Mouse (Mus musculus) forebrain, postnatal 0 days (tissue): Measurements from ENCODE around the gene Cep135. TPM values are rescaled to one million over a fixed set of nuclear protein-coding genes. Genes with fewer than 3 reads are reported as not detected.

ENCODE experiments used
- ATAC-seq: fragments of 200-750 bp; cut with Nextera tagmentation; 2 replicates; pipeline ENCODE4 v1.8.0; 2017; ENCODE audit warnings: mild to moderate bottlenecking, moderate library complexity
- DNase-seq: peaks from one replicate; pipeline ENCODE4 v3.0.0-alpha.2; 2015
- H3K27ac ChIP-seq: fragments of 300-500 bp; sonication (generic); 2 replicates; pipeline ENCODE4 v1.5.1; 2014; ENCODE audit warnings: low read depth, mild to moderate bottlenecking, antibody characterized with exemption, low read length, moderate library complexity, mixed read lengths
- H3K27me3 ChIP-seq: fragments of 300-500 bp; sonication (generic); 2 replicates; pipeline ENCODE4 v1.6.1; 2014; ENCODE audit warnings: mild to moderate bottlenecking, low read length, mixed read lengths; ENCODE audit not compliant: insufficient read depth
- H3K36me3 ChIP-seq: fragments of 300-500 bp; sonication (generic); 2 replicates; pipeline ENCODE4 v1.6.1; 2014; ENCODE audit warnings: mild to moderate bottlenecking, moderate library complexity; ENCODE audit not compliant: insufficient read depth
- H3K4me1 ChIP-seq: fragments of 300-500 bp; sonication (generic); 2 replicates; pipeline ENCODE4 v1.6.1; 2014; ENCODE audit warnings: antibody characterized with exemption; ENCODE audit not compliant: insufficient read depth
- H3K4me2 ChIP-seq: fragments of 300-500 bp; sonication (generic); 2 replicates; pipeline ENCODE4 v1.6.1; 2014; ENCODE audit warnings: low read depth, mild to moderate bottlenecking, moderate library complexity
- H3K4me3 ChIP-seq: fragments of 300-500 bp; sonication (generic); 2 replicates; pipeline ENCODE4 v1.5.1; 2014; ENCODE audit warnings: low read depth, low read length, mixed read lengths
- H3K9ac ChIP-seq: fragments of 300-500 bp; sonication (generic); 2 replicates; pipeline ENCODE4 v1.6.1; 2014; ENCODE audit warnings: mild to moderate bottlenecking
- H3K9me3 ChIP-seq: fragments of 300-500 bp; sonication (generic); 2 replicates; pipeline ENCODE4 v1.6.1; 2016; ENCODE audit warnings: low read length
- CTCF ChIP-seq: sonication (generic); IDR thresholded peaks from 2 replicates; pipeline ENCODE4 v1.5.1; 2016; ENCODE audit warnings: antibody characterized with exemption, control low read depth, low read depth
- WGBS: fragments of 180-500 bp; shearing (Covaris S2); extraction: QIAGEN DNeasy Blood & Tissue Kit; methylation state at CpG from one replicate; pipeline ENCODE4 v1.1.7; 2014; 5-methylcytosine and 5-hydroxymethylcytosine counted together
- polyA plus RNA-seq: library from polyadenylated mRNA; unstranded; fragments of >200 nt; fragmentation: Nextera tagmentation; extraction: Ambion mirVana; gene quantifications from 2 replicates; pipeline ENCODE4 v1.2.1, GENCODE M21; 2015
- total RNA-seq: library from RNA; depleted of rRNA; stranded (reverse); fragments of >200 nt; gene quantifications from 2 replicates; pipeline ENCODE4 v1.2.3, GENCODE M21; 2014

Cep135 gene
- total and polyA plus RNA-seq, 2 experiments from 2014 or later: 2.8 to 8.3 TPM

DNA sequence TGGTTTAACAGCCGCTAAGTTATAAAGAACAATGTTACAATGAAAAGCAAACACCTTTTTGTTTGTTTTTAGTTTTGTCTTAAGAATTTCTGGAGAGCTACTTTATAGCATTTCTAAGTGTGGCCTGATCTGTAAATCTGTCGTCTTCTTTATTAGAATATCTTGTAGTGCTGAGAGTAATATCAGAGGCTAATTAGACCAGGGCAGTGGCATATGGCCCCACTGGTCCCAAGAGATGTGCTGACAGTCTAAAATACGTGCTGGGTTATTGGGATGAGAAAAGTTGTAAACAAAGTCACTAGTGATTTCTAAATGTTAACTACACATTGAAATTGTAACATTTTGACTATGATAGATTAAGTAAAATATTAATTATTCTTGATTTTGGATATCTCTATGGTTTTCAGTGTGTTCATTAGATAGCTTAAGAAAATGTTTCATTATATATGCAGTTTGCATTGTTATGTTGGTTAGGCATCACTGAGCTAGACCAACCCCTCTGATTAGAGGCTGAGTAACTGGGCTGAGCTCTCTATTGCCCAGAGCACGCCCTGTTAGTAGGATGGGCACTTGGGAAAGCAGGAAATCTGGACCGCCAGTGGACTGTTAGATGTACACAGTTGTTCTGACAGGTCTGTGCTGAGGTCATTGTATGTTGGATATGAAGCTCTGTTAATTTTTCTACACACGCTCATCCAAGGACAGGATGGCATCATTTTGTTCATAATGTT lies 77.7 kb downstream of the Cep135 start:
- no peak overlapping the region for H3K4me2 ChIP-seq
- no peaks in the 10 kb centered on the region for H3K36me3 ChIP-seq
- H3K27ac ChIP-seq: no peak overlapping the region
- no peak for TF ChIP-seq CTCF
- H3K9me3 ChIP-seq: no peaks in the 10 kb centered on the region
- no peak for DNase-seq
- H3K4me1 ChIP-seq: no peaks in the 10 kb centered on the region
- H3K4me3 ChIP-seq: no peak overlapping the region
- WGBS: 75% methylated on average over 6 of the region's 6 CpGs
- no peak overlapping the region for H3K9ac ChIP-seq
- ATAC-seq: no peak
- no peaks in the 10 kb centered on the region for H3K27me3 ChIP-seq

DNA sequence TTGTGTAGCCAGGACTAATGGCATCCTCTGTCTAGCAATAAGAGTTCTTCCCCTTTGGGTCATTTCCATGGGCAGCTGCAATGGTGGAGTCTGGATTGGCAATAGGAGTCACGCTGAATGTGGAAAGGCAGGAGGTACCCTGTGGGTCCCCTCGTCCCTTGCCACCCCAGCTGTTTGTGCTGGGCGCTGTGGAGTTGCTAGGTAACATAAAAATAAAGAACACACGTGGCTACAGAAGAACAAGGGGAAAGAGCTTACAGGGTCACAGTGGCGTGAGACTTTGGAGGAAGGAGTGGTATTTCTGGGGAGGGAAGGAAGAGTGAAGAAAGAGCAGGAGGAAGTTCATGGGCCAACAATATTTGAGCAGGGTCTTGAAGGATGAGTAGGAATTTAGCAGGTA lies 79.6 kb downstream of the Cep135 start:
- H3K36me3 ChIP-seq: no peaks in the 10 kb centered on the region
- H3K27ac ChIP-seq: no peak overlapping the region
- H3K9me3 ChIP-seq: no peaks in the 10 kb centered on the region
- WGBS: 61% methylated on average over 5 of the region's 5 CpGs
- no peak for TF ChIP-seq CTCF
- no peaks in the 10 kb centered on the region for H3K27me3 ChIP-seq
- ATAC-seq (no peak), DNase-seq (no peak)
- no peak overlapping the region for H3K4me2 ChIP-seq
- 0 out of 2 replicates have a peak, but pooled peaks cover 3% of the 10 kb centered on the region for H3K4me1 ChIP-seq
- H3K4me3 ChIP-seq: no peak overlapping the region
- H3K9ac ChIP-seq: no peak overlapping the region

DNA sequence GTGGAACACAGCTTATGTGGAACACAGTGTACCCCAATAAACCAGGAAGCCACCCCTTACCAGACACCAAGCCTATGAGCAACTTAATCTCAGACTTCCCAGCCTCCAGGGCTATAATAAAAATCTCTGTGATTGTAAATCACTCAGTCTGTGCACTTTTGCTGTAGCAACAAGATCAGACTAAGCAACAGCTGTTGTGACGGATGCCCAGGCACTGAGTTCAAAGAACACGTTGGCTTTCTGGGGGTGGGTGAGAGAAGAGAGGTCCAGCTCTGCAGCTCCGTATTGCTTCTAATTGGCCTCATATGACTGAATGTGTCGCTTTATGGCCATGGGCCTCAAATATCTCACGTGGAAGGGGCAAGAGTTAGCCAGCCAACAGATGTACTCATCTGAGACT lies 80.0 kb downstream of the Cep135 start:
- Histone ChIP-seq H3K9me3 (no peaks in the 10 kb centered on the region), H3K36me3 (no peaks in the 10 kb centered on the region), H3K27me3 (no peaks in the 10 kb centered on the region), H3K4me3 (no peak overlapping the region), H3K27ac (no peak overlapping the region), H3K9ac (no peak overlapping the region), H3K4me2 (no peak overlapping the region), H3K4me1 (0 out of 2 replicates have a peak, but pooled peaks cover 3% of the 10 kb centered on the region)
- DNase-seq (no peak), ATAC-seq (no peak)
- 75% methylated on average over 5 of the region's 5 CpGs for WGBS
- no peak for TF ChIP-seq CTCF

- peak; percentile 52 for ATAC-seq
- Histone ChIP-seq H3K4me1 (0 out of 2 replicates have a peak, but pooled peaks cover 3% of the 10 kb centered on the region), H3K27me3 (no peaks in the 10 kb centered on the region), H3K27ac (peak overlapping the region; percentile 50; the same call in 1 of the 2 replicates), H3K36me3 (no peaks in the 10 kb centered on the region), H3K9ac (no peak overlapping the region), H3K9me3 (no peaks in the 10 kb centered on the region), H3K4me2 (no peak overlapping the region), H3K4me3 (no peak overlapping the region)
- WGBS: 63% methylated on average over 10 of the region's 10 CpGs
- no peak for DNase-seq
- TF ChIP-seq CTCF: no peak
These were observed 81.7 kb downstream of the Cep135 start for GRCm38 (mm10) chr5:76670183-76670582.

GRCm38 (mm10) chr5:76674022-76674653 lies 85.6 kb downstream of the Cep135 start:
- Histone ChIP-seq H3K27ac (no peak overlapping the region), H3K4me3 (no peak overlapping the region), H3K4me2 (no peak overlapping the region), H3K36me3 (no peaks in the 10 kb centered on the region), H3K27me3 (no peaks in the 10 kb centered on the region), H3K4me1 (0 out of 2 replicates have a peak, but pooled peaks cover 3% of the 10 kb centered on the region), H3K9me3 (no peaks in the 10 kb centered on the region), H3K9ac (no peak overlapping the region)
- no peak for TF ChIP-seq CTCF
- no peak for ATAC-seq
- no peak for DNase-seq
- 96% methylated on average over 5 of the region's 5 CpGs for WGBS

DNA sequence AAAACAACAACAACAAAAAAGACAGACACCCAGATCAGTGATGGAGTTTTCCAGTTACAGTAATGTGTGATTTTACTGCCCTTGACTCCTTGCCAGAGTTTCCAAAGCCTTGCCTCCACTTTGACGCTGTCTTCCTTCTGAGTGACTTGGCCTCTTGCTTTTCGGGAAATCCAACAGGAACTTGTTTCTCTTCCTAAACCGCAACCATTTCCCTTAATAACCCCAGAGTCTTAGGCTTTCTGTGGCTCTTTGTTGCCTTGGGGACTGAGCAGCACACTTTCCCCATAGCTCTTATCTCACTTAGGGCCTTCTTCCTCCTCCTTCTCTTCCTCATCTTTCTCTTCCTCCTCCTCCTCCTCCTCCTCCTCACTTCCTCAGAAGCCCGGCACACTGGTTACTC lies 86.9 kb downstream of the Cep135 start:
- Histone ChIP-seq H3K27me3 (no peaks in the 10 kb centered on the region), H3K4me3 (no peak overlapping the region), H3K9ac (no peak overlapping the region), H3K9me3 (no peaks in the 10 kb centered on the region), H3K4me1 (0 out of 2 replicates have a peak, but pooled peaks cover 3% of the 10 kb centered on the region), H3K36me3 (no peaks in the 10 kb centered on the region), H3K4me2 (no peak overlapping the region), H3K27ac (no peak overlapping the region)
- TF ChIP-seq CTCF: no peak
- whole genome bisulfite sequencing: 68% methylated on average over 4 of the region's 4 CpGs
- ATAC-seq (no peak), DNase-seq (no peak)

DNA sequence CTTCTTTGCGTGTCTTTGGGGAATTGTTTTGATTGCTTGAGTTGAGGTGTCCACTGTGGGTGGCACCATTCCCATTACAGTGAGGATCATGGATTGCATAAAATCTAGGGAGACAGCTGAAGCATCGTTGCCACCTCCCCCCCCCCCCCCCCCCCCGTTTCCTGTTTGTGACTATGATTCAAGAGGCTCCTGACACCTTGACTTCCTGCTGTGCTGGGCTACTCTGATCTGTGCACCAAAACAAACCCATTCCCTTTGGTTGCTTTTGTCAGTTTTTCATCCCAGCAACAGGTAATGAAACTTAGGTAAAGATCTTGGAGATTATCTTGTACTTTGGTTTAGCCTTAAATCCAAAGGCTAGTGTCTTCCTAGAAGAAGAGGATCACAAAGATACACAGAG lies 92.5 kb downstream of the Cep135 start:
- no peak overlapping the region for H3K4me2 ChIP-seq
- H3K27me3 ChIP-seq: no peaks in the 10 kb centered on the region
- no peak for TF ChIP-seq CTCF
- H3K4me1 ChIP-seq: peaks cover 10% of the 10 kb centered on the region; the same call in 1 of the 2 replicates
- no peaks in the 10 kb centered on the region for H3K36me3 ChIP-seq
- H3K4me3 ChIP-seq: no peak overlapping the region
- H3K9me3 ChIP-seq: no peaks in the 10 kb centered on the region
- whole genome bisulfite sequencing: 96% methylated on average over 2 of the region's 3 CpGs
- H3K9ac ChIP-seq: no peak overlapping the region
- ATAC-seq: no peak
- H3K27ac ChIP-seq: no peak overlapping the region
- no peak for DNase-seq
